Mouse (Mus musculus) liver, embryonic 13.5 days (tissue): Measurements from ENCODE around the gene Magi1. TPM values are rescaled to one million over a fixed set of nuclear protein-coding genes. Genes with fewer than 3 reads are reported as not detected.
A peak's percentile ranks its signal among the peaks of the same experiment; 100 is the strongest.

ENCODE experiments used
- ATAC-seq: fragments of 200-750 bp; cut with Nextera tagmentation; 2 replicates; pipeline ENCODE4 v1.8.0; 2017; ENCODE audit warnings: low read depth, mild to moderate bottlenecking, moderate number of reproducible peaks, moderate library complexity
- DNase-seq: peaks from one replicate; pipeline ENCODE4 v3.0.0; 2022
- H3K27ac ChIP-seq: fragments of 300-500 bp; sonication (generic); 2 replicates; pipeline ENCODE4 v1.5.1; 2015; ENCODE audit warnings: moderate library complexity, mild to moderate bottlenecking, inconsistent platforms
- H3K27me3 ChIP-seq: fragments of 300-500 bp; sonication (generic); 2 replicates; pipeline ENCODE4 v1.6.1; 2015; ENCODE audit warnings: mild to moderate bottlenecking, inconsistent platforms
- H3K36me3 ChIP-seq: fragments of 300-500 bp; sonication (generic); 2 replicates; pipeline ENCODE4 v1.6.1; 2015; ENCODE audit warnings: mild to moderate bottlenecking, inconsistent platforms
- H3K4me1 ChIP-seq: fragments of 300-500 bp; sonication (generic); replicated peaks from 2 replicates; pipeline ENCODE4 v1.6.1; 2015; ENCODE audit warnings: inconsistent platforms
- H3K4me2 ChIP-seq: fragments of 300-500 bp; sonication (generic); 2 replicates; pipeline ENCODE4 v1.6.1; 2015; ENCODE audit warnings: inconsistent platforms, mild to moderate bottlenecking, moderate library complexity
- H3K4me3 ChIP-seq: fragments of 300-500 bp; sonication (generic); replicated peaks from 2 replicates; pipeline ENCODE4 v1.5.1; 2015; ENCODE audit warnings: mild to moderate bottlenecking, inconsistent platforms
- H3K9ac ChIP-seq: fragments of 300-500 bp; sonication (generic); 2 replicates; pipeline ENCODE4 v1.6.1; 2015; ENCODE audit warnings: mild to moderate bottlenecking, inconsistent platforms
- H3K9me3 ChIP-seq: fragments of 300-500 bp; sonication (generic); replicated peaks from 2 replicates; pipeline ENCODE4 v1.6.1; 2016; ENCODE audit warnings: inconsistent platforms
- WGBS: fragments of 180-500 bp; shearing (Covaris S2); methylation state at CpG from one replicate; pipeline ENCODE4 v1.1.7; 2015; ENCODE audit not compliant: insufficient replicate concordance; 5-methylcytosine and 5-hydroxymethylcytosine counted together
- polyA plus RNA-seq: library from polyadenylated mRNA; unstranded; fragments of >200 nt; fragmentation: Nextera tagmentation; extraction: Ambion mirVana; gene quantifications from 2 replicates; pipeline ENCODE4 v1.2.1, GENCODE M21; 2015

Gene Magi1
- polyA plus RNA-seq, 1 experiment from 2014 or later = 1.2 TPM

- Histone ChIP-seq H3K9me3 (no peaks in the 10 kb centered on the region), H3K36me3 (no peaks in the 10 kb centered on the region), H3K4me3 (no peak overlapping the region), H3K27me3 (no peaks in the 10 kb centered on the region), H3K4me2 (no peak overlapping the region), H3K4me1 (no peaks in the 10 kb centered on the region), H3K9ac (no peak overlapping the region), H3K27ac (no peak overlapping the region)
- WGBS = 67% methylated on average over 10 of the region's 10 CpGs
- ATAC-seq (no peak), DNase-seq (no peak)
Observed at GRCm38 (mm10) chr6:93792309-93793215, 491.2 kb downstream of the Magi1 start.

GRCm38 (mm10) chr6:93789721-93790120 is 494.0 kb downstream of the Magi1 start:
- Histone ChIP-seq H3K27me3 (no peaks in the 10 kb centered on the region), H3K9me3 (no peaks in the 10 kb centered on the region), H3K27ac (no peak overlapping the region), H3K4me1 (no peaks in the 10 kb centered on the region), H3K9ac (no peak overlapping the region), H3K36me3 (no peaks in the 10 kb centered on the region), H3K4me3 (no peak overlapping the region), H3K4me2 (no peak overlapping the region)
- ATAC-seq (no peak), DNase-seq (no peak)

- Histone ChIP-seq H3K36me3 (no peaks in the 10 kb centered on the region), H3K4me3 (no peak overlapping the region), H3K4me1 (no peaks in the 10 kb centered on the region), H3K4me2 (no peak overlapping the region), H3K27me3 (no peaks in the 10 kb centered on the region), H3K27ac (no peak overlapping the region), H3K9me3 (no peaks in the 10 kb centered on the region), H3K9ac (no peak overlapping the region)
- 52% methylated on average over 3 of the region's 3 CpGs for WGBS
- ATAC-seq (no peak), DNase-seq (no peak)
Observed at GRCm38 (mm10) chr6:93787042-93787441, 496.7 kb downstream of the Magi1 start.

DNA sequence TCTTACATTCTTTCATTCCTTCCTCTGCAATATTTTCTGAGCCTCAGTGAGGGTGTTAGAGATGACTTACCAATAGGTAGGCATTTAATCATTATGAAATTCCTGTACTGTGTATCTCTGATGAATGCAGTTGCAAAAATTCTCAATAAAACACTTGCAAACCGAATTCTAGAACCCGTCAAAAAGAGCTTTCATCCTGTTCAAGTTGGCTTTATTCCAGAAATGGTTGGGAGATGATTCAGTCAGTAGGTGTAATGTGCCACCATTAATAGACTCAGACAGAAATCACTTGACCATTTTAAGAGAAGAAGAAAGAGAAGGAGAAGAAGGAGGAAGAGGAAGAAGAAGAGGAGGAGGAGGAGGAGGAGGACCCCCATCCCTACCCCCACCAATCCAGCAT is 497.5 kb downstream of the Magi1 start:
- Histone ChIP-seq H3K4me2 (no peak overlapping the region), H3K4me3 (no peak overlapping the region), H3K9me3 (no peaks in the 10 kb centered on the region), H3K4me1 (no peaks in the 10 kb centered on the region), H3K27me3 (no peaks in the 10 kb centered on the region), H3K9ac (no peak overlapping the region), H3K36me3 (no peaks in the 10 kb centered on the region), H3K27ac (no peak overlapping the region)
- 68% methylated on average over 2 of the region's 2 CpGs for WGBS
- ATAC-seq = no peak
- DNase-seq = no peak

DNA sequence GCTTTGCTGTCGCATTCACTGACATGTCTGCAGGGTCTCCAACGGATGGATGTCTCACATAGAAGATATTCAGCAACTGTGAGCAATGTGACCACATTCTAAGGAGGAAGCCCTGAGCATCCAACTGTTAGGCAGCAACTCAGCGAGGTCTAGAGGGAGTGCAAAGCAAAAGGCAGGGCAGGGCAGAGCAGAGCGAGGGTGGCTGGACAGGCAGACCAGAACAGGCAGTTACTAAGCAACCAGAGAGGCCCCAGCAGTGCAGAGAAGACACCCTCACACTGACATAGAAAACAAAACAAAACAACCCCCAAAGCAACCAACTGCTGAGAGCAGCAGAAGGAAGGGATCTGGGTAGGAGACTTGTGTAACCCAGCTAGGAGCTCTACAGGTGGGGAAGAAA is 512.6 kb downstream of the Magi1 start:
- no peak overlapping the region for H3K9ac ChIP-seq
- H3K27me3 ChIP-seq = no peaks in the 10 kb centered on the region
- no peaks in the 10 kb centered on the region for H3K36me3 ChIP-seq
- WGBS = 44% methylated on average over 4 of the region's 4 CpGs
- no peak overlapping the region for H3K4me2 ChIP-seq
- H3K9me3 ChIP-seq = no peaks in the 10 kb centered on the region
- no peak for ATAC-seq
- no peak for DNase-seq
- no peaks in the 10 kb centered on the region for H3K4me1 ChIP-seq
- no peak overlapping the region for H3K27ac ChIP-seq
- H3K4me3 ChIP-seq = no peak overlapping the region

- H3K27me3 ChIP-seq = no peaks in the 10 kb centered on the region
- no peak overlapping the region for H3K4me2 ChIP-seq
- no peaks in the 10 kb centered on the region for H3K4me1 ChIP-seq
- ATAC-seq = no peak
- no peak overlapping the region for H3K9ac ChIP-seq
- no peak overlapping the region for H3K4me3 ChIP-seq
- H3K9me3 ChIP-seq = no peaks in the 10 kb centered on the region
- 67% methylated on average over 5 of the region's 5 CpGs for WGBS
- H3K27ac ChIP-seq = no peak overlapping the region
- H3K36me3 ChIP-seq = no peaks in the 10 kb centered on the region
- DNase-seq = no peak
Observed at GRCm38 (mm10) chr6:93770283-93771025, 513.3 kb downstream of the Magi1 start.

DNA sequence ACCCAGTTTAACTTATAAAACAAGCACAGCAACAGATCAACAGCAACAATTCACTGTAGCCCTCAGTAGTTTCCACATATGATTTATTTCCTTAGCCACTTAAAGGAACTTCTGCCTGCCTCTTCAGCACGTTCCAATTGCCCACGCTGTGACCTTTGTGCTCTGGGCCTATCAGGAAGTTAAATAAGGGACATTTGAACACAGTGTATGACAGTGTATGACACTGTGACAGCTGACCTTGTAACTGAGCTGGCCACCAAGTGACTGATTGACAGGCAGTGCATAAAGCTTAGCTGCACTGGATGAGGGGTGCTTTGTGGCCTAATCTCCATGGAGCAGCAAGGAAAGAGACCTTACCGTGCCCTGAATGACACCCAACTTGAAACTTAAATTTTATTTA is 525.6 kb downstream of the Magi1 start:
- Histone ChIP-seq H3K9ac (no peak overlapping the region), H3K27ac (no peak overlapping the region), H3K27me3 (no peaks in the 10 kb centered on the region), H3K36me3 (no peaks in the 10 kb centered on the region), H3K9me3 (no peaks in the 10 kb centered on the region), H3K4me2 (no peak overlapping the region), H3K4me3 (no peak overlapping the region), H3K4me1 (peaks cover 6% of the 10 kb centered on the region; the same call in 1 of the 2 replicates)
- 49% methylated on average over 3 of the region's 3 CpGs for whole genome bisulfite sequencing
- DNase-seq (no peak), ATAC-seq (peak; percentile 45; the same call in 1 of the 2 replicates)

DNA sequence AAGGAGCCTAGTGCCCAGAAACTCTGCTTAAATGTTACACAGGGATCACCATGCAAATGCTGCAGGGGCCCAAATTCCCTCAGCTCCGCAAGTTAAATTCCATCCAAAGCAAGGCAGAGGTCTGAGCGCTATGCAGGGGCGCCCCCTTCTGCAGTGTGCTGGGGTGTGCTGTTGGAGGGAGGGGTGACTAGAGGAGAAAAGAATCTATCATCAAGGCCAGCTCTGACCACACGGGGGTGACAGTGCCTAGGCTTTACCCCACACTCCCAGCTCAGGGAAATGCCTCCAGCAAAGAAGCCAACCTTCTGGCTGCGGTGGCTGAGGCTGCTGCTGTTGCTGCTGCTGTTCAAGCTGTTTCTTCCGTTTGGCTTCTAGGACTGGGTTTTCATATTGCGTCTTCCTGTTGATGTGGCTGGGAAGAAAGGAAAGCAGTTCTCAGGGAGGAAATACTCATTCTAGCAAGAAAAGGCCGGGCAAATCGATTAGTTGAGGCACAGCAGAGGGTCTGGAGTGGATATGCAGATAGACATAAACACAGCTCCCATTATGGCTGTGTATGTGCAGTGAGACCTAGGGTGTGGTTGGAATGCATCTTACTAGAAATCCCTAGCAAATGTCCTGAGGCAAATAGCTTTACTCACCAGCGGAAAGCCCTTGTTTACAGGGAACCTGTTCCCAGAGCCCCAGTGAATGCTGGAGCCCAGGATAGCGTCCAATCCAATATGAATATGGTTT is 526.2 kb downstream of the Magi1 start:
- Histone ChIP-seq H3K4me2 (no peak overlapping the region), H3K4me1 (peaks cover 6% of the 10 kb centered on the region; the same call in 1 of the 2 replicates), H3K9me3 (no peaks in the 10 kb centered on the region), H3K36me3 (no peaks in the 10 kb centered on the region), H3K27ac (no peak overlapping the region), H3K4me3 (no peak overlapping the region), H3K27me3 (no peaks in the 10 kb centered on the region), H3K9ac (no peak overlapping the region)
- DNase-seq (peak; percentile 11), ATAC-seq (peak; percentile 66)
- WGBS = 27% methylated on average over 11 of the region's 11 CpGs

- 61% methylated on average over 6 of the region's 6 CpGs for WGBS
- Histone ChIP-seq H3K4me2 (no peak overlapping the region), H3K27ac (no peak overlapping the region), H3K27me3 (no peaks in the 10 kb centered on the region), H3K9ac (no peak overlapping the region), H3K4me1 (no peaks in the 10 kb centered on the region), H3K36me3 (peaks cover 3% of the 10 kb centered on the region; the same call in 1 of the 2 replicates), H3K9me3 (no peaks in the 10 kb centered on the region), H3K4me3 (no peak overlapping the region)
- ATAC-seq = no peak
- no peak for DNase-seq
Observed at GRCm38 (mm10) chr6:93743145-93743544, 540.6 kb downstream of the Magi1 start.

- H3K4me1 ChIP-seq = no peaks in the 10 kb centered on the region
- no peak for DNase-seq
- H3K27me3 ChIP-seq = no peaks in the 10 kb centered on the region
- H3K9me3 ChIP-seq = no peaks in the 10 kb centered on the region
- ATAC-seq = no peak
- H3K4me3 ChIP-seq = no peak overlapping the region
- no peak overlapping the region for H3K4me2 ChIP-seq
- H3K9ac ChIP-seq = no peak overlapping the region
- 79% methylated on average over 3 of the region's 3 CpGs for WGBS
- H3K27ac ChIP-seq = no peak overlapping the region
- no peaks in the 10 kb centered on the region for H3K36me3 ChIP-seq
Observed at GRCm38 (mm10) chr6:93739786-93740185, 543.9 kb downstream of the Magi1 start.

DNA sequence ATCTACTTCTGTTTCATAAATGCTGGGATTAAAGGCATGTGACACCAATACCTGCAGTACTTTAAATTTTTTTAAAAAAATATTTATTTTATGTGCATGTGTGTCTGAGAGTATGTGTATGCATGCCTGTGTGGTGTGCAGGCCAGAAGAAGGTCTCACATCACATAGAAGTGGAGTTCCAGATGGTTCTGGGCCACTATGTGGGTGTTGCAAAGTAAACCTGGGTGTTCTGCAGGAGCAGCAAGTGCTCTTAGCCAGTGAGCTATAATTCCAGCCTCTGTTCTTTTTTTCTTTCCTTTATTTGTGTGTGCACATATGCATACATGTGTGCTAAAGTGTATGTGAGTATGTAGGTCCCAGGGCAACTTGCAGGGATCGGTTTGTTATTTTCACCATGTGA is 546.6 kb downstream of the Magi1 start:
- no peak for DNase-seq
- Histone ChIP-seq H3K4me3 (no peak overlapping the region), H3K9me3 (no peaks in the 10 kb centered on the region), H3K4me2 (no peak overlapping the region), H3K36me3 (no peaks in the 10 kb centered on the region), H3K9ac (no peak overlapping the region), H3K27me3 (no peaks in the 10 kb centered on the region), H3K27ac (no peak overlapping the region), H3K4me1 (no peaks in the 10 kb centered on the region)
- no peak for ATAC-seq
- 44% methylated on average over 1 of the region's 1 CpGs for WGBS
